Mouse (Mus musculus): ENCODE measurements around the gene Sgms1. TPM values are rescaled to one million over a fixed set of nuclear protein-coding genes. Genes with fewer than 3 reads are reported as not detected.

Gene Sgms1
- polyA plus RNA-seq, 1 experiment from 2014 or later = 15.7 TPM

GRCm38 (mm10) chr19:32180756-32181674 is 208.5 kb downstream of the Sgms1 start:
- no peak for ATAC-seq (replicated peaks)
- 84% methylated on average over 14 of the region's 14 CpGs for WGBS
- Histone ChIP-seq H3K9me3 (no peaks in the 10 kb centered on the region), H3K9ac (replicated peaks) (no peak overlapping the region), H3K4me2 (replicated peaks) (no peak overlapping the region), H3K4me3 (no peak overlapping the region), H3K4me1 (no peaks in the 10 kb centered on the region), H3K27ac (replicated peaks) (no peak overlapping the region), H3K36me3 (no peaks in the 10 kb centered on the region), H3K27me3 (no peaks in the 10 kb centered on the region)

GRCm38 (mm10) chr19:32179978-32180413 is 209.5 kb downstream of the Sgms1 start:
- Histone ChIP-seq H3K27me3 (no peaks in the 10 kb centered on the region), H3K27ac (replicated peaks) (no peak overlapping the region), H3K9me3 (no peaks in the 10 kb centered on the region), H3K36me3 (no peaks in the 10 kb centered on the region), H3K4me2 (replicated peaks) (no peak overlapping the region), H3K9ac (replicated peaks) (no peak overlapping the region), H3K4me3 (no peak overlapping the region), H3K4me1 (no peaks in the 10 kb centered on the region)
- 84% methylated on average over 5 of the region's 5 CpGs for WGBS
- no peak for ATAC-seq (replicated peaks)

- no peak for ATAC-seq (replicated peaks)
- WGBS = 80% methylated on average over 4 of the region's 4 CpGs
- H3K27ac ChIP-seq (replicated peaks) = no peak overlapping the region
- no peak overlapping the region for H3K4me2 ChIP-seq (replicated peaks)
- no peaks in the 10 kb centered on the region for H3K4me1 ChIP-seq
- H3K4me3 ChIP-seq = no peak overlapping the region
- H3K27me3 ChIP-seq = no peaks in the 10 kb centered on the region
- no peaks in the 10 kb centered on the region for H3K36me3 ChIP-seq
- no peak overlapping the region for H3K9ac ChIP-seq (replicated peaks)
- no peaks in the 10 kb centered on the region for H3K9me3 ChIP-seq
These were observed 210.0 kb downstream of the Sgms1 start for GRCm38 (mm10) chr19:32179514-32179913.

- 93% methylated on average over 2 of the region's 2 CpGs for WGBS
- Histone ChIP-seq H3K27me3 (no peaks in the 10 kb centered on the region), H3K27ac (replicated peaks) (no peak overlapping the region), H3K36me3 (no peaks in the 10 kb centered on the region), H3K4me2 (replicated peaks) (no peak overlapping the region), H3K9ac (replicated peaks) (no peak overlapping the region), H3K4me1 (no peaks in the 10 kb centered on the region), H3K4me3 (no peak overlapping the region), H3K9me3 (no peaks in the 10 kb centered on the region)
- ATAC-seq (replicated peaks) = no peak
These were observed 211.4 kb downstream of the Sgms1 start for GRCm38 (mm10) chr19:32178161-32178560.

- no peaks in the 10 kb centered on the region for H3K27me3 ChIP-seq
- 76% methylated on average over 9 of the region's 9 CpGs for WGBS
- no peak for ATAC-seq (replicated peaks)
- H3K4me2 ChIP-seq (replicated peaks) = no peak overlapping the region
- no peaks in the 10 kb centered on the region for H3K9me3 ChIP-seq
- no peaks in the 10 kb centered on the region for H3K36me3 ChIP-seq
- H3K4me1 ChIP-seq = no peaks in the 10 kb centered on the region
- no peak overlapping the region for H3K27ac ChIP-seq (replicated peaks)
- H3K4me3 ChIP-seq = no peak overlapping the region
- no peak overlapping the region for H3K9ac ChIP-seq (replicated peaks)
These were observed 213.1 kb downstream of the Sgms1 start for GRCm38 (mm10) chr19:32176458-32176857.

GRCm38 (mm10) chr19:32175991-32176390 is 213.5 kb downstream of the Sgms1 start:
- Histone ChIP-seq H3K9ac (replicated peaks) (no peak overlapping the region), H3K27ac (replicated peaks) (no peak overlapping the region), H3K4me2 (replicated peaks) (no peak overlapping the region), H3K4me1 (no peaks in the 10 kb centered on the region), H3K36me3 (no peaks in the 10 kb centered on the region), H3K9me3 (no peaks in the 10 kb centered on the region), H3K4me3 (no peak overlapping the region), H3K27me3 (no peaks in the 10 kb centered on the region)
- ATAC-seq (replicated peaks) = no peak
- WGBS = 97% methylated on average over 4 of the region's 4 CpGs

- Histone ChIP-seq H3K36me3 (no peaks in the 10 kb centered on the region), H3K9me3 (no peaks in the 10 kb centered on the region), H3K9ac (replicated peaks) (no peak overlapping the region), H3K27me3 (no peaks in the 10 kb centered on the region), H3K4me3 (no peak overlapping the region), H3K4me1 (no peaks in the 10 kb centered on the region), H3K27ac (replicated peaks) (no peak overlapping the region), H3K4me2 (replicated peaks) (no peak overlapping the region)
- ATAC-seq (replicated peaks) = no peak
- WGBS = 96% methylated on average over 7 of the region's 7 CpGs
These were observed 214.5 kb downstream of the Sgms1 start for GRCm38 (mm10) chr19:32175013-32175412.

- WGBS = 79% methylated on average over 5 of the region's 5 CpGs
- Histone ChIP-seq H3K4me3 (no peak overlapping the region), H3K4me1 (no peaks in the 10 kb centered on the region), H3K9me3 (no peaks in the 10 kb centered on the region), H3K27ac (replicated peaks) (no peak overlapping the region), H3K4me2 (replicated peaks) (no peak overlapping the region), H3K9ac (replicated peaks) (no peak overlapping the region), H3K27me3 (no peaks in the 10 kb centered on the region), H3K36me3 (no peaks in the 10 kb centered on the region)
- ATAC-seq (replicated peaks) = no peak
These were observed 215.0 kb downstream of the Sgms1 start for GRCm38 (mm10) chr19:32174561-32174960.

GRCm38 (mm10) chr19:32173522-32174184 is 215.9 kb downstream of the Sgms1 start:
- Histone ChIP-seq H3K27me3 (no peaks in the 10 kb centered on the region), H3K4me1 (no peaks in the 10 kb centered on the region), H3K36me3 (no peaks in the 10 kb centered on the region), H3K9me3 (no peaks in the 10 kb centered on the region), H3K9ac (replicated peaks) (no peak overlapping the region), H3K4me3 (no peak overlapping the region), H3K27ac (replicated peaks) (no peak overlapping the region), H3K4me2 (replicated peaks) (no peak overlapping the region)
- WGBS = 64% methylated on average over 6 of the region's 6 CpGs
- no peak for ATAC-seq (replicated peaks)

DNA sequence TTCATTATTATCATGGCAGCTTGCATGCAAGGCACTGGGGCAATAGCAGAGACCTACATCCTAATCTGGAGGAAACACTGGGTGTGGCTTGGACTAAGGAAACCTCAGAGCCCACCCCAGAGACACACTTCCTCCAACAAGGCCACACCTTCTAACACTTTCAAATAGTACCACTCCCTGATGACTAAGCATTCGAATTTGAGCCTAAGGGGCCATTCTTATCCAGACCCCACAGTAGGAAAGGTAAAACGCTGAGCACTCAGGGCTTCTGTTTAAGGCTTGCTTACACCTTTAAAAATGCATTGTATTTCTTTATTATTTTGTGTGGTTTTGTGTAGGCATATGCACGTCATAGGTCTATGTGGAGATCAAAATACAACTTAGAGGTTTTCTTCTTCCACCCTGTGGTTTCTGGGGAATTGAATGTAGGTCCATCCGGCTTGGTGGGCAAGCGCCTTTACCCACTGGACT is 217.0 kb downstream of the Sgms1 start:
- H3K4me2 ChIP-seq (replicated peaks) = no peak overlapping the region
- WGBS = 90% methylated on average over 5 of the region's 5 CpGs

GRCm38 (mm10) chr19:32171981-32172380 is 217.5 kb downstream of the Sgms1 start:
- Histone ChIP-seq H3K4me1 (no peaks in the 10 kb centered on the region), H3K4me3 (no peak overlapping the region), H3K36me3 (no peaks in the 10 kb centered on the region), H3K27me3 (no peaks in the 10 kb centered on the region), H3K27ac (replicated peaks) (no peak overlapping the region), H3K4me2 (replicated peaks) (no peak overlapping the region), H3K9ac (replicated peaks) (no peak overlapping the region), H3K9me3 (no peaks in the 10 kb centered on the region)
- WGBS = 93% methylated on average over 7 of the region's 7 CpGs
- ATAC-seq (replicated peaks) = no peak

More for the DNA sequence above, 217.0 kb downstream of the Sgms1 start:
- Histone ChIP-seq H3K4me3 (no peak overlapping the region), H3K4me1 (no peaks in the 10 kb centered on the region), H3K9me3 (no peaks in the 10 kb centered on the region), H3K9ac (replicated peaks) (no peak overlapping the region), H3K36me3 (no peaks in the 10 kb centered on the region), H3K27ac (replicated peaks) (no peak overlapping the region), H3K27me3 (no peaks in the 10 kb centered on the region)
- ATAC-seq (replicated peaks) = no peak

Data from forebrain, embryonic 15.5 days (tissue).